Mouse (Mus musculus) adrenal gland, postnatal 25 days (tissue): ENCODE measurements around the gene Kcnc2. TPM values are rescaled to one million over a fixed set of nuclear protein-coding genes. Genes with fewer than 3 reads are reported as not detected.
"Not testable (repeated sequence)": the region's sequence is repeated elsewhere in the genome, so short reads cannot be mapped to it uniquely, and the experiment has no call there.

Experiments
- DNase-seq: peaks from one replicate; pipeline ENCODE4 v3.0.0; 2021; ENCODE audit warnings: mixed read lengths
- long read RNA-seq: library from polyadenylated mRNA; stranded (forward); transcript quantifications from one replicate; pipeline ENCODE4 v2.0.0, GENCODE M21; 2021
- total RNA-seq: library from RNA; stranded (reverse); gene quantifications from 2 replicates; pipeline ENCODE4 v1.2.3, GENCODE M21; 2021

The Kcnc2 gene
- 0.39 TPM in 1 of 2 replicates, not detected in the other for total RNA-seq
- long read RNA-seq = 0 reads

DNA sequence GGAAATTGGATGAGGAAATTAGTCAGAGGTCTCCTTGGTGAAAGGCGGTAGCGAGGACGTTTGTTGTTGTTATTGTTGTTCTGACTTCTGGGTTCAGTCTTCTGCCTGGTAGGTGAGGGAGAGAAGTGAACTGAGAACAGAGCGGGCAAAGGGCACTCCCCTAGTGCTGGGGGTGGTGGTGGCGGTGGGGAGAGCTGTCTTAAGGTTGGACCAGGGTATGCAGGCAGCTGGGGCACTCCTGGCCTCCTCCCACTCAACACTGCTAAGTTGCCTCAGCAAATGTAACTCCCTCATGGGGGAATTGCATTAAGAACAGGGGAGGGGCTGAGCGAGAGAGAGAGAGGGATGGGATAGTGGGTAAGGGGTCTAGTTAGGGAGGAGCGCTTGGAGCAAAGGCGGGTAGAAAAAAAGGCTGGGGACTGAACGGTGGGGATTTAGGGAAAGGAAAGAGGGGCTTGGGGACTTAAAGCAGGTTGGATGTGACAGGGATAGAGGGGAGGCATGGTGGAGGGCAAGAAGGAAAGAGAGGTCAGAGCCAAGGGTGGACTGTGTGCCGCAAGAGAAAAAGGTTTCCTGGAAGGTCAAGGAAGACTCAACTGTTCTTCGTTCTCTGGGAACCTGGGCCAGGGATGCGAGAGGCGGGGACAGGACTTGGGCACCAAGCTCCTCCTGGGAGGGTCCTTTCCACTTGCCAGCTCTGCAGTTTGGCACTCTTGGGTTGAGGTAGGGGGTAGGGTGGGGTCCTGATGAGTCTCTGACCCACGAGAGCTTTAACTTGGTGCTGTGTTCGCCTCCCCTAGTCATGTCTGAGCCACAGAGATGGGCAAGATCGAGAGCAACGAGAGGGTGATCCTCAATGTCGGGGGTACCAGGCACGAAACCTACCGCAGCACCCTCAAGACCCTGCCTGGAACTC is at the start of gene Kcnc2:
TSS of gene Kcnc2 (plus strand) at position 235 of the 916 bp plus-strand sequence.
- no peak for DNase-seq

DNA sequence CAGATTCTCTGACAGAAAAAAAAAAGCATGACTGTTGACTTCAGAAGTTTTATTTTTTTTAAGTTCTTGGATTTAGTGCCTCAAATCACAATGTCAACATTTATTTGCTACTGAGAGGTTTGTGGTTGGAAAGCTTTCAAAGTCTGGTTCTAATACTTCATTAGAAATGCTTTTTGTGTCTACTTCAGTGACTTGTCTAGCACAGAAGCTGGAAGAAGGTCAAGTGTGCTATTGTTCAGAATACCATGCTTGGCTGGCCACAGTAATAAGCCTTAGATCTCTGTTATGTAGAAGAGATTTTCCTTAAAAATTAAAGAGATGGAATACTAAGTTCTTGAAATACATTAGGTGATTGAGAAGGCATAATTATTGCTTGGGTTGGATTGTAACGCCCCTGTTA is 43.8 kb upstream of the Kcnc2 start:
- DNase-seq = no peak

DNA sequence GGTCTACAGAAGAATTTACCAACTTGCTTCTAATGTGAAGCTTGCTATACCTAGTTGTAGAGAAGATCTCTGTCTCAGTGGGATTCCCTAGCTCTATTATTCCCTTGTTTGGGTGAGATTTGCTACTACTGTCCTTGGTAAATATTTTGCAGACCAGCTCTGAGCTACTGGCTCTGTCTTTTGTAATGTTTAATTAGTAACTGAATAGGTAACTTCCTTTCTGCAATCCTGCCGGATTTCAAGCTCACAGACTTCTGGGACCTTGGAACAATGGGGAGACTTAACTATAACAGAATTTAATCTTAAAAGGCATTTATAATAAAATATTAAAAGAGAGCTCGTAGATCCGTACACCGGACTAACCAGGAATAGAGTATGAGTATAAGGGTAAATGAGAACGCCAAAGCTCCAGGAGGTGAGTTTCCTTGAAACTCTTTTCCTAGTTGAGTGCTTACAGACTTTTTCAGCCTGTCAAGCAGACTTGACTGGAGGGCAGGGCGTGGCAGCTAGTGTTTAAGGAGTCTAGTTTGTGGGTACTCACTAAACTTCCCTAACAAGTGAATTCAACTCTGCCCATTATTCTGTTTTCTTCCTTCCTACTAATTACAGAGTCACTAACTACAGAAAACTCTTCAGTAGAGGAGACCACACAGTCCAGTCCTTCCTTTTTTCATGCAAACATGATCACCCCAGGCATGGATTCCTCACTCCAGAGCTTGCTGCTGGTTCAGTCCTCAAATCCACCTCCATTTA is 41.7 kb upstream of the Kcnc2 start:
- not testable (repeated sequence) for DNase-seq

DNA sequence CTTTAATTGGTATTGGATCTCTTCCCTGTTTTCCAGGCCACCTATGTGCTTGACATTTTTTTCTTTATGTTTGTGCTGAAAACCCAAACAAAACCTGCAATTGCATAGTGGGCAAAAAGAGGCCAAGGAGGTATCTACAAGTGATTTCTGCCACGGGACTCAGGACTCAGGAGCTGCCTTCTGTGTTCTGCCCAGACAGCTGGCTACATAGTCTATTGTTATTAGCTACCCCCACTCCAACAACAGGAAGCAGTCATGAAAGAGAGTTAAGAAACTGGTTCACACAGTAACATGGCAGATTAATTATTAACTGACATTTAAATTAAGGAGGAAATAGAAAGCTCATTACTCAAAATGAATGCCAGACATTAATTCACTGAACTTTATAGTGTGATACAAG is 38.2 kb upstream of the Kcnc2 start:
- not testable (repeated sequence) for DNase-seq

DNA sequence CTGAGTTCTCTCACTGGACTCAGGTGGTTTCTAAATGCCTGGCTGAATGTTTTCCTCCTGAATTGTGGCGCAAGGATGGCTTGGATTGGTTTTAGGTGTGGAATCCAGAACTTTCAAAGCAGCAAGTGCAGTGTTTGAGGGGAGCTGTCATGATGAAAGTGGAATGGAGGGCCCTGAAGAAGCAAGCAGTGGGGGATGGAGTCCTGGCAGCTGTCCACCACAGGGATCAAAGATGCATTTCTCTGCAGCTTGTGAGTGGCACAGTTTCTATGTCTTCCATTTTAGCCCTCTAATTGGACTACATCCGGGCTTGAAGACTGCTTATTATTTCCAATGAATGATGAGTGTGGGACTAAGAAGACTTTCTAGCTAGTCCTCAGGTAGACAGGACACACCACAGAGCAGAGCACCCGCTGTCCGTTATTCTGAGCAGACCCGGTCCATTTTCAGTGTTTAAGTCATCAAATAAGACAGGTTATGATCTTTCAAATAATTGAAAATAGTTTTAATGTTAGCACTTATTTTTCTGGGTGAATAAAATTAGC is 35.5 kb upstream of the Kcnc2 start:
- DNase-seq = not testable (repeated sequence)

DNA sequence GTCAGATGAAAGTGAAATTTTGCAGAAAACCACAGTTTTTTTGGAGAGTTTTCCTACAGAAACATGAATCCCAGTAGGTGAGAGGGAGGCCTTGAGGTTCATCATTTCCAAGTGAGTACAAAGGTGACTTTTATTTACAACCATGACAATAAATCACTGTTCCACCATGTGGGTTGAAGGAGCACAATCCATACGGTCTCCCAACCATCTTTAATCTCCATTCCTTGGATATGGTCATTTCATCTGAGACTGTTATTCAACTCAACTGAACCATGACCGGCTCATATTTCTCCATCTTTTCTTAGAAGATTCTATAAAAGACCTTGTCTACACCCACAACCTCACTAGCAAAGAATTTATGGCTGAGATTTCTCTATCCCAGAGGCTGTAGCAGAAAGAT is 22.6 kb upstream of the Kcnc2 start:
- DNase-seq = no peak

DNA sequence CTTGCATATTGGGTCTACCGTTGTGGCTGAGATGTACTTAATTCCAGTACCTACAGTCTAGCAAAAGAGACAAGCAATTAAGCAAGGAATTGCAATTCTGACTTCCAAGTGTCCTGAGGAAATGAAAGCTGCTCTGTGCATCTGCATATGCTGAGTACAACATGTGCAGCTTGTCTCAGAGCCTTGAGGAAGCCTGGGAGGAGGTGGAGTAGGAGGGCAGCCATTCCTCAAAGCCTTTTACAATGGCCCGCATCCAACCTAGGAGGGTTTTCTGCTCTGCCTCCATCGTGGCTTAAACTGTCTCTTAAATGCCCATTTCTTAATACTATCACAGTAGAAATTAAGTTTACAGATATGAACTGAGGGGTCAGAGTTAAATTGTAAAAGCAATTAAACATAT is 7.5 kb upstream of the Kcnc2 start:
- DNase-seq = no peak

DNA sequence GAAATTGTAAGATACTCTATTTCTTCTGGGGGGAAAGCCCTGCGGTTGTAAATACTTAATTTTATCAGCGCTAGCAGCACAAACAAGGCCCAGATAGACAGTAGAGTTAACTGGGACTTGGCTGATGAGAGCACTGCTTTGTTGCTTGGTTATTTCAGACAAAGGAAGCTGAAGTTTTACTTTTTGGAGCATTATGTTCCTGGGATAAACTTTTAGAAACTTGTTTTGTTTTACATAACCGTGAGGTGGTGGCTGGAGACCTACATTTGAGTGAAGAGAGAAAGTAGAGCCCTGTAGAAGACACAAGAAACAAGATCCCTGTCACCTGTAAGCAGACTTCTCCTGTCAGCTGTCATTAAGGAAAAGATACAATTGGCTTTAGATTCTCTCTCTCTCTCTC is 1.4 kb upstream of the Kcnc2 start:
- no peak for DNase-seq

DNA sequence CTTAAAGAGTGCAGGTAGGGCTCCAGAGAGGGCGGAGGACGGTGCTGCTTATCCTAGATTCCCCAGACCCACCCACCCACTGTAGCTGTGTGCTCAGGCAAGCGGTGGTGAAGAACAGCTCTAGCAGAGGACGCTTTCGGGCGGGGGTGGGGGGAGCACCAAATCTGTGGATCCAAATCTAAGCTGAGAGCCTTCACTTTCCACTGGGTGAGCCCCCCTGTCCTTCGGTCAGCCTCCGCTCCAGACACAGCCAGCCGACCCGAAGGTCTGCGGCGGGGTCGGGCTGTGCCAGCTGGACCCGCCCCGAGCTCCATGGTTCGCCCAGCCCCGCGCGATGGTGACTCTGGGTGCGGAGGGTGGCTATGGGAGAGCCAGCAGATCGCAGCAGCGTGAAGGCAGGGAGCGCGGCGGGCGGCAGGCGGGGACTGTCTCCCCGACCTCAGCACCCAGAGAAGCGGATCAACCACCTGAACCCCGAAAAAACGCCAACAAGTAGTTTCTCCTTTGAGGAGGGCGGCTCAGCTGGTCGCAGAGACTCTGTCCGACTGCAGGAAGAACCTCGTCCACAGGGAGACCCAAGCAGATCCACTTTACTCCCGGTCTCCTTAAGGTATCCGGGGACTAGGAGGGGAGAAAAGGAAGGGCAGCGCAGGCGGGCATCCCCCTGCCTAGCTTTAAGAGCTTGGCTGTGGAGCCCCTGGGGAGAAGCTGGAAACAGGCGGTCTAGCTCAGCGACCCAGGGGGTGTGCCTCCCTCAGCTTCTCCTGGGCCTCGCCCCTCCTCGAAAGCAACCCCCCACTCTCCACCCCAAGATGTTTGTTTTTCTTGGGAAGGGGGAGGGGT is 761 bp upstream of the Kcnc2 start:
- peak; percentile 26 for DNase-seq

DNA sequence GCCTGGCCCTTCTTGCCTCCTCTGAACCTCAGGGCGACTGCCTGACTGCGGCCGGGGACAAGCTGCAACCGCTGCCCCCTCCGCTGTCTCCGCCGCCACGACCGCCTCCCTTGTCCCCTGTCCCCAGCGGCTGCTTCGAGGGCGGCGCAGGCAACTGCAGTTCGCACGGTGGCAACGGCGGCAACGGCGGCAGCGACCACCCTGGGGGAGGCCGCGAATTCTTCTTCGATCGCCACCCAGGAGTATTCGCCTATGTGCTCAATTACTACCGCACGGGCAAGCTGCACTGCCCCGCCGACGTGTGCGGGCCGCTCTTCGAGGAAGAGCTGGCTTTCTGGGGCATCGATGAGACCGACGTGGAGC is 863 bp downstream of the Kcnc2 start:
- DNase-seq = peak; percentile 10

DNA sequence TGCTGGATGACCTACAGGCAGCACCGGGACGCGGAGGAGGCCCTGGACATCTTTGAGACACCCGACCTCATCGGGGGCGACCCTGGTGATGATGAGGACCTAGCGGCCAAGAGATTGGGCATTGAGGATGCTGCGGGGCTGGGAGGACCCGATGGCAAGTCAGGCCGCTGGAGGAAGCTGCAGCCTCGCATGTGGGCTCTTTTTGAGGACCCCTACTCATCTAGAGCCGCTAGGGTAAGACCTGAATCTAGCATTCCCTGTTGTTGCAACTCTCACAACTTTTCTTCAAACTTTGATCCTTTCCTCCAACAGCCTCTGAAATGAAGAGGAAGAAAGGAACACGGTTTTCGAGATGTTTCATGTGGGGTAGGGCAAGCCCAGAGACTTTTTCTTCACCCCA is 1.2 kb downstream of the Kcnc2 start:
- no peak for DNase-seq

DNA sequence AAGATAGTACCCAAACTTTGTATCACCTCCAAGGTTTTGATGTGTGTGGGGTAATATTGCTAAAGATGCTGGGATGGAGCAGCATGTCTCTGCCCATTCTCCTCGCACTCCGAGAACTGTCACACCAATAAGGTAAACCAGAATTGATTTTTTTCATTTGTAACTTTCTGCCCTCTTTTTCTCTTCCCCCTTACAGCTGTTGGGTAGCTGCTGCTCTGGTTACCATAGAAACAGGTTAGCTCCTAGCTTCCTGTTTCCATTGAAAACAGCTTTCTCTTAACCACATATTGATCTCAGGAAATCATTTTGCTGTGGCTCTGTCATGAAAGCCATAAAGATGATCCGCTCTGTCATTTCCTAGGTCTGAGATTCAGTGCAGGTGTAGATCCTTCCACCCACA is 7.1 kb downstream of the Kcnc2 start:
- DNase-seq = no peak

DNA sequence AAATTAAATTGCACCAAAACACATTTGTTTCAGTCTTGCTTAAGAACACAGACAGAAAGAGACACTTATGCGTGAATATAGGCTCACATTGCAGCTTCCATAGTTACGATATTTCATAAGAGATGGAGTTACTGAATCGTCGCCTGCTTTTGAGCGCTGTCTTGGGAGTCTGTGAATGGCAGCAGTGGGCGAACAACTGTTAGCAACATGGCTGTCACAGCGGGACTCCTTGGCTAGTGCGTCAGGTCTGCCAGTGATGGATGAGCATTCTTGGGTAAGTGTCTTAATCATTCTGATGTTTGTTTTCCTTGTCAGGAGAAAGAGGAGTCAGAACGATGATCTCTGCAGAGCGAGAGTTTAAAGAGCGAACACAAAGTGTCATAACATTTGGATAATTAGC is 44.2 kb downstream of the Kcnc2 start:
- DNase-seq = no peak

DNA sequence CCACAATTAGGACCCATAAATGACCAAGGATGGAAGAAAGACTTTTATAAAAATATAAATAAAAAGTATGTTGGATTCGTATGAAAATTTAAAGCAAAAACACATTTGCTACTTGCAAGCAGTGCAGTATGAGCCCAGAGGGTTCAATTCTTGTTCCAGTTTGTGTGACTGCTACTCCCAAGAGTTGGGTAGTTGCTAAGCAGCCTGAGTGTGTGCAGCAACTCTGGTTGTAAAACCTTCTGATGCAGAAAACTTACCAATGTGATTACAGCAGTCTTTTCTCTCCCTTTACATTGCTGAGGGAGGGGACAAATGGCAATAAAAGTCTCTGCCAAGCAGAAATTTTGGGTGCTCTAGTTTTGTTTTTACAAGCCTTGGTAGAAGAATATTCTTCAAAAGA is 46.9 kb downstream of the Kcnc2 start:
- DNase-seq = no peak

DNA sequence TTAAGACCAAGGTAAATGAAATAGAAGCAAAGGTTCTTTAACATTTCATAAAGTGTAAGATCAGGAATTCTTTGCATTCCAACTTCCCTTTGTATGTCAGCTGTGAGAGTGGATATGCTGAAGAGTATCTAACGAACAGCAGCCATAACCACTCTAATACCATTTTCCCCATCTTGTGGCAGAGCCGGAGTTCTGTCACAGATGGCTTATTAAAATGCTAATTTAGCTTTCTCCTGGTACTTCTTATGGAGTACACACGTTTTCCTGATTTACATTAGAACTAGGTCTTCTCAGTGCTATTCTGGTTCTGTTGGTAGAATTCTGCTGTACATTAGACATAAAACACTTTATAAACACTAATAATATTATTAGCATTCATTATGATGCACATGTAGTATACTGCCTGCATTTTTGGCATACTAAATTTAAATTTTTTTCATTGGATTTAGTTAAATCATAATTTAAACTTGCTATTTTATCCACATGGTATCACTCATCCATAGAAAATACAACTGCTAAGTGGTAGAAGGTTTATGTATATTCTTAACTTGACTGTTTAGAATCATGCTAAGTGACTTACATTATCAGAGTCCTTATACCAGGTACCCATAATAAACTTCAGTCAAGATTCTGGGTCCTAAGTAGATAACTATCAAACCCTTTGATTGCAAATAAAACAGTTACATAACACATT is 86.9 kb downstream of the Kcnc2 start:
- no peak for DNase-seq

DNA sequence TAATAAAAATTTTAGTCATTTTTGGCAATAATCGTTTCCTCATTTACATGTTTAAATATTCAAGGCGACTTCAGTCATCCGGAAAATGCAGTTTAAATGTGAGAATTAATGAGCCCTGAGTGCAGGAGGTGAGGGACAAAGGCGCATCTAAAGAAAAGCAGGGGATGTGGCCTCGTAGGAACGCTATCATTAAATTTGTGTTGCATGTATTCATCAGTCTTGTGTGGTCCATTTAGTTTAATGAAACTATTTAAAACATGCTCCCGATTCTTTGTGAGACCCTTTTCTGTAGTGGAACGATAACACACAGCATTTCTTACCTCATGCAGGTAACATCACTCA is 87.4 kb downstream of the Kcnc2 start:
- no peak for DNase-seq

DNA sequence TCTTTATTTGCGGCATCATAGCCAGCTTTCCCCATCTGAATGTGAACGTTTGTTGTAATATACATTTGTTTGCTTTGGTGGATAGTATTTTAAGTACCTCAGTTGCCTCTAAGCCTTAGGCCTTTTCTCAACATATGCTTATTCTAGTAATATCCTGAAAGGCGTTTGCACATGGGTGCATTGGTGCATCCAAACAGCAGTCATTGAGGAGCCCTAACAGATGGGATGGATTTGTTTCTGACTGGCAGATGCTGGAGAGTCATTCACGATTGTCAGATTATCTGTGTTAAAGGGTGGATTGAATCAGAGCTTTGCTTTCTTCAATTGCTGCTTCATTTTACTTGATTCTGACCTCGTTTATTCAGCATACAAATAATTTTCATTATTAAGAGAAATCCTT is 89.8 kb downstream of the Kcnc2 start:
- no peak for DNase-seq

DNA sequence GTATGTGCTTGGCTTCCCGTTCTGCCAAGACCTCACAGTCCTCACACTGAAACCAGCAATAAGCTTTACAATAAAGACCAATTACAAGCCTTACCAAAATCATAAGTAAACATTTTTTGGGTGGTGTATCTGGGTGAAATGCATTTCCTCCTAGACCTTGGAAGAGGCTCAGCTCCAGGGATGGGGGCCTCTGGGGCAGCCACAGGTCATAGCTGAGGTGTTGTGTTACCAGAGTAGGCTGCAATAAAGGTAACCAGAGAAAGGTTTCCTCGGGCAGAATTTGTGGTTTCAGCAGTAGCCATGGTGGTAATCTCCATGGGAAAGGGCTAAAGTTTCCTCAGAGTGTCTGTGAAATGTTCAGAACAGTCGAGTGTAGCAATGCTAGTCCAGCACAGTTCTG is 97.4 kb downstream of the Kcnc2 start:
- DNase-seq = no peak

DNA sequence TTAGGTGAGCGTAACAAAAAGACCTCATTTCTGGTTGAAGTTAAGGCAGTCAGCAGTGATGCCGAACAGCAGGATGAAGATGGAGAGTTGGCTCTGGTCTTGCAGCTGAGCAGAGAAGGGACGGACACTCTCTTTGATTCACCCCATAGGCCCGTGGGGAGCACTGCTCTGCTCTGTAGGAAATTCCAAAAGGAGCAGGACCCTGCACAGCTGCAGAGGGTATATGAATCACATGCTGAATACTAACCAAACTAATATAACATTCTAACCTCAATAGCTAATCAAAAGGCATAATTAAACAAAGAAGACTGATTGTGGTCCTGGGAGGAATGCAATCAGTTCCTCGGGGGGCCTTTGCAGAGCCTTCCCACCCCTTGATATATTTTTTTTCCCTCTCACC is 106.2 kb downstream of the Kcnc2 start:
- DNase-seq = no peak

DNA sequence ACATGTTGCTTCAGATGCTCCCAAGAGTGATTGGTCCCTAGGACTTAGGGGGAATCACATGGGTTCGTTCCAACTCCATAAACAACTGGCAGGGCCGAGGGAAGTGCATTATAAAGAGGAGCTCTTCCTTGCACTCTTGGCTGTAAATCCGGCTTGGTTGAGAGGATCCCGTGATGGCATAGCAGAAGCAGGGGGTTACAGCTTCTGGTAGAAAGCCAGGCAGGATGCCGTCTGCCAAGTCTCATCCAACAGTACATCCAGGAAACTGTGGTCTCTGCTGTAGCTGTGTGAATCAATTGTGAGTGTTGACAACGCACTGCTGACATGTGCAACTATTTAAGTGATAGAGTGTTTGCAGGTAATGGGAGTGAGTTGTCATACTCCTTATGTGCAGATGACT is 107.5 kb downstream of the Kcnc2 start:
- DNase-seq = no peak

DNA sequence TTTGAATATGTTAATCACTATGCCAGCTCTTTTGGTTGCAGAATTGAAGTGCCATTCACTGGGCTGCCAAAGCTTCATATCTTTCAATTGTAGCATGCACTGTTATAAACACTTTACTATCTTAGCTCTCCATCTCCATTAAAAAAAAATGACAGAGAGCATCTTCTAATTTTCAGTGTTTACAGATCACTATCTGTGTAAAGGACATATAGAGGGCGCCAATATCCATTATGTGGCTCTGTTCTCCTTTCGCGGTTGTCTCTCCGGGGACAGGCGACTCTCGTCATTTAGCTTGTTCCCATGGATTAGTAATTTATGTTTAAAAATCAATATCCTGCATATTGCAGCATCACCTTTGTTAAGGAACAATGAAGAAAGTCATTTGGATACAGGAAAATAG is 109.7 kb downstream of the Kcnc2 start:
- DNase-seq = no peak

DNA sequence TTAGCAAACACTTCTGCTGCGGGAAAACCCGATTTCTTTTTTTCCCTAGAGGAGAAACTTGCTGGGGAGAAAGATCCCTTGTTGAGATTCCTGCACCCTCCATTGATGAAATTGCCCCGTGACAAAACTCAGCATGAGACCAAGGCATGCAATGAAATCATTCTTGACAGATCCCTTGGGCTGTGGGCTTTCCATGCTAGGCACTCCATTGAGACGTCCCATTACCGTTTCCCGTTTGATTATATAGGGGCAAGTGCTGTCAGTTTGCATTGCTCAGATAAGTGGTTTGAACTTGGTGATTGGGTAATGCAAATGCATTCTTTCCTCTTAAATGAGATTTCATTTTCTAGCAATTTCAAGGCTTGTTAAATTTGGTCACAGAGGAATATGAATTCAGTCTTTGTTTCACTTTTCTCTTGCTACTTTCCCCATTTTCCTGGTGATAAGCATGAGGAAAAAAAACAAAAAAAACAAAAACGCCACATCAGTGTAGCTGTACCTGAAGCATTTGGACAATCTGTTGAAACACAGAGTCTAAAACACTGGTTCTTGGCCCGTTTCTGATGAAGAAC is 123.6 kb downstream of the Kcnc2 start:
- no peak for DNase-seq
